Mouse (Mus musculus) urinary bladder, adult 2 months (tissue): Measurements from ENCODE around the gene Mybbp1a. TPM values are rescaled to one million over a fixed set of nuclear protein-coding genes. Genes with fewer than 3 reads are reported as not detected.
"Not testable (repeated sequence)": the region's sequence is repeated elsewhere in the genome, so short reads cannot be mapped to it uniquely, and the experiment has no call there.

Experiments
- DNase-seq: peaks from one replicate; pipeline ENCODE4 v3.0.0; 2022; ENCODE audit warnings: low spot score
- polyA plus RNA-seq: library from polyadenylated mRNA; depleted of rRNA; stranded (reverse); fragments of >200 nt; gene quantifications from 2 replicates; pipeline ENCODE4 v1.2.3, GENCODE M21; 2012

Gene Mybbp1a
- polyA plus RNA-seq, 1 experiment, result 55.1 TPM

GRCm38 (mm10) chr11:72413016-72413415 lies 28.1 kb upstream of the Mybbp1a start:
- no peak for DNase-seq

- no peak for DNase-seq
These were observed 27.5 kb upstream of the Mybbp1a start for GRCm38 (mm10) chr11:72413601-72414190.

GRCm38 (mm10) chr11:72415155-72415554 lies 26.0 kb upstream of the Mybbp1a start:
- DNase-seq, result no peak

- DNase-seq, result no peak
These were observed 24.5 kb upstream of the Mybbp1a start for GRCm38 (mm10) chr11:72416666-72417065.

GRCm38 (mm10) chr11:72417376-72417775 lies 23.8 kb upstream of the Mybbp1a start:
- no peak for DNase-seq

DNA sequence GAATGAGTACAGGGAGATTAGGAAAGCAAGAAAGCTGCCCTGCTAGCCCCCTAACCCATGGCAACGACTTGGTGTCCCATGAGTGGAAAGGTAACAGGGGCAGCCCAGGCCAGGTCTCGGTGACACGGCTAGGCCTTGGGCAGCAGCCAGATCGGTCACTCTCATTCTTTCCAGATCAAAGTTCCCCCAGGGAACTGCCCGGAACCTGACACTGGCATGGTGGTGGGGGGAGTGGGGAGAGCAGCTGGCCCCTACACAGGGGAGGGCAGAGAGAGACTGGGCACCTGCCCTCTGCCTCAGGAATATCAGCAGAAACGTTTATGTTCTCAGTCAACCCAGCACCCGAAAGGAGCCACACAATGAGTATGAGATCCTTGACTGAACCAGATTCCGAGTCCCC lies 22.9 kb upstream of the Mybbp1a start:
- no peak for DNase-seq

DNA sequence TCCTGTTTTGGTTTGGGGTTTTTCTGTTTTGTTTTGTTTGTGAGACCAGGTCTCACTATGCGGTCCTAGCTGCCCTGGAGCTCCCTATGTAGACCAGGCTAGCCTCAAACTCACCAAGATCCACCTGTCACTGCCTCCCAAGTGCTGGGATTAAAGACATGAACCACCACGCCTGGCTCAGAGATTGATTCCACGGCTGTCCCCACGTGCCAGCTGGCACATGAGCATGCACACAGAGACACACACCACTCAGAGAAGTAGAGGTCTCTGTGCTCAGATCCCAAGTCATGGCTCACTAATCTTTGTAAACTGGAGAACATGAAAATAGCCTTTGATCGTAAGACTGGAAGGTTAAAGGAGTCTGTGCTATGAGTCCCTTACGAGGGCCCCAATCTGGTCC lies 22.1 kb upstream of the Mybbp1a start:
- DNase-seq, result no peak

GRCm38 (mm10) chr11:72420460-72421122 lies 20.6 kb upstream of the Mybbp1a start:
- DNase-seq, result no peak

DNA sequence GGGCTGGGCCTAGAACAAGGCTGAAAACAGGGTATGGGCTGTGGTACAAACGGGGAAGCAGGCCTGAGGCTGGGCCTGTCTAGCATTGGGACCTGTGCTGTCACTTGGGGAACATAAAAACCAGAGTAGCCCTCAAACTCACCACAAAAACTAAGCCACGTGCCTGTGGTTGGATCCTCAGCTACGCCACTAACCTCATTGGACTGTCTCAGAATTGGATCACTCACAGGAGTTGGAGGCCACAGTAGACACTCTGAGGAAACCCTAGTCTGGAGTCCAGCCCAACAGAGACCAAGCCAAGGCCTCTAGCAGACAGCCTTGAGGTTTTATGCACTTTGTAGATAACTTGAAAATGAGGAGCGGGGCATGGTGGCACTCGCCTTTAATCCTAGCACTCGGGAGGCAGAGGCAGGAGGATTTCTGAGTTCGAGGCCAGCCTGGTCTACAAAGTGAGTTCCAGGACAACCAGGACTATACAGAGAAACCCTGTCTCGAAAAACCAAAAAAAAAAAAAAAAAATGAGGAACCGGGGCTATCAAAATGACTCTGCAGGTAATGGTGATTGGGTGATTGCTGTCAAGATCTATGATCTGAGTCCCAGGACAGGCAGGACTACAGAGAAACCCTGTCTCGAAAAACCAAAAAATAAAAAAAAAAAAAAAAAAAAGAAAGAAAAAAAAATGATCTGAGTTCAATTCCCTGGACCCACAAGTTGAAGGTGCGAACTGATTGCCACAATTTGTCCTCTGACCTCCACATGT lies 19.5 kb upstream of the Mybbp1a start:
- DNase-seq, result no peak

DNA sequence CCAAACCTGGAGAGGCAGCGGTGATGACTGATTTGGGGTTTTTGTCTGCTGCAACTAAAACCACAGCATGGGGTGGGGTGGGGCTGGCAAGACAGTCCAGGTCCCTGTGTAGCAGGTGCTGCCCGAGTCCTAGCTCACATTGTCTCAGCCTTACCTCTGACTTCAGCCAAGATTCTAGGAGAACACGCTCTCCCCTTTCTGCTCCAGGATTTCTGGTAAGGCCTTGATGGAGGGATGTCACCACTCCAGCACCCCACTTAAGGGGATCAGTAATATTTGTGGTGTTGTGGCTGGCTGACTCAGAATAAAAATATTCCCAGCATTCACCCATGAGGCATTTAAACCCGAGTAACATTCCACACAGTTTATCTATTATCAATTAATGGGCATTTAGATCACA lies 17.5 kb upstream of the Mybbp1a start:
- DNase-seq, result no peak

- DNase-seq, result no peak
These were observed 16.0 kb upstream of the Mybbp1a start for GRCm38 (mm10) chr11:72425201-72425600.

DNA sequence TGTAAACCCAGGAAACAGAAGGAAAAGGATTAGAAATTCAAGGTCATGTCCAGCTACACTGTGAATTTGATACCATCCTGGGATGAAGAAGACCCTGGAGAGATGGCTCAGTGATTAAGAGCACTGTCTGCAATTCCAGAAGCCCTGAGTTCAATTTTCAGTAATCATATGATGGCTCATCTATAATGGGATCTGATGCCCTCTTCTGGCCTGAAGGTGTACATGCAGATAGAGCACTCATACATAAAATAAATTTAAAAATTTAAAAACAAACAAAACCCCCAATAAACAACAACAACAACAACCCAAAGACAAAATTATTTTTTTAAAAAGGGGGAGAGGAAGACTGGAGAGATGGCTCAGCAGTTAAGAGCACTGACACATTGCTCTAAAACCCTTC lies 14.3 kb upstream of the Mybbp1a start:
- no peak for DNase-seq

DNA sequence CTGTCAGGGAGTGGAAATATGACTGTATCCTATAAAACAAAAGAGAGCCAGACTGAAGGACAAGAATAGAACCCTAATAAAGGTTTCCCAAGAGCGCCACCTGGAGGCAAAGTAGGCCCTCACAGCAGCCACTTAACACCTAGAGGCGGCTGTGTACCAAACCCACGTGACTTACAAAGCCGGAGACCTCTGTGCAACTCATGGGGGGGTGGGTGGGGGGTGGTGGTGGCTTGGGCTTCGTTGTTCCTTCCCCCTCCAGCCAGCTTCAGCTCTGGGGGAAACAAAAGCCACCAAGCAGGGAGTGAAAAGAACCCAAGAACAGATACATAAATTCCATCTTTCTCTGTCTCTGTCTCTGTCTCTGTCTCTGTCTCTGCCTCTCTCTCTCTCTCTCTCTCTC lies 12.5 kb upstream of the Mybbp1a start:
- DNase-seq, result peak; percentile 45

DNA sequence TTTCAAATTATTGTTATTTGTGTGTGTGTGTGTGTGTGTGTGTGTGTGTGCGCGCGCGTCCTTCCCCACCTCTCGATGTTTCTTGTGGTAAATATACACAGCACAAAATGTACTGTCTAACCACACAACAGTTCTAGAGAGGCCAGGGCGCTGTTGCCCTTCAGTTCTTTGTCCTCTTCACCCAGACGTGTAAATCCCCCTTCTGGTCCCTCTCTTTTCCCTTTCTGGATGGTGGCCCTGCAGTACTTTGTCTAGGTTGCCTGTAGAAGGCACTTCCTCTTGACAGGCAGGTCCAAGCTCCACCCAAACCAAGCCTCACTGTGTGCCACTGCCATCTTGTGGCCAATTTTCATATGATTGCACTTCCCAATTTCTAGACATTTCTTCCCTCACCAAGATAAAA lies 11.9 kb upstream of the Mybbp1a start:
- peak; percentile 38 for DNase-seq

GRCm38 (mm10) chr11:72430311-72431068 lies 10.7 kb upstream of the Mybbp1a start:
- DNase-seq, result not testable (repeated sequence)

DNA sequence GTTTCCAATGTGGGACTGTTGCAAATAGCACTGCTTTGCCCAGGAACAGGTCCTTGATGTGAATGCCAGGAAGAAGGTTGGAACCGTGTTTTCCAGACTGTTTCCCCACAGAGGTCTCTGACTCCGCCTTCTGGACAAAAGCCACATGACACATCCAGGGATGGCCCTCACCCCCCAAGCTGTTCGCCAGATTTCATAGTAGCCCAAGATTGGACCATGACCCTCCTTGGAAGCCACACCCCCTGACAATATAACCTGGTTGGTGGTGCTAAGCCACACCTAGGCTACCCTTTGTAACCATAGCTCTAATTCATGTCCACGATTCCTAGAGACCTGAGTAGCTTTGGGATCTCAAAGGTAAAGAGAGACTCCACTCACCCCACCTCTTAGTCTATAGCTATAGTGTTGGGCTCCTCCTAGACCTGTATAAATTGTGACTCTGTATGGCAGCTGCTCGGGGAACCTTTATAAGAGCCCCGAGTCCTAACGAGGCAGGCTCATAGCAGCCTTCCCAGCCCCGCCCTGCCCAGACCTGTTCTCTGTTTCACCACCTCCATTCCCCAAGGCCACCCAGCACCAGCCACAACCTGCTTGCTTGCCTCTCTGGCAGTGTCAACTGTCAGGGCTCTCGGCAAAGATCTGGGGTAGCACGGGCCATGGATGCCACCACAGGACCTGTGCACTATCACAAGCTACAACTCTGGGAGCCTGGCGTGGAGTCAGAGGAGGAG lies 6.0 kb upstream of the Mybbp1a start, which contains the start of gene Ggt6:
Ggt6 (plus strand) TSS at position 564 of the 731 bp plus-strand sequence.
- peak; percentile 26 for DNase-seq

GRCm38 (mm10) chr11:72435694-72436045 lies 5.5 kb upstream of the Mybbp1a start:
- DNase-seq, result peak; percentile 22

DNA sequence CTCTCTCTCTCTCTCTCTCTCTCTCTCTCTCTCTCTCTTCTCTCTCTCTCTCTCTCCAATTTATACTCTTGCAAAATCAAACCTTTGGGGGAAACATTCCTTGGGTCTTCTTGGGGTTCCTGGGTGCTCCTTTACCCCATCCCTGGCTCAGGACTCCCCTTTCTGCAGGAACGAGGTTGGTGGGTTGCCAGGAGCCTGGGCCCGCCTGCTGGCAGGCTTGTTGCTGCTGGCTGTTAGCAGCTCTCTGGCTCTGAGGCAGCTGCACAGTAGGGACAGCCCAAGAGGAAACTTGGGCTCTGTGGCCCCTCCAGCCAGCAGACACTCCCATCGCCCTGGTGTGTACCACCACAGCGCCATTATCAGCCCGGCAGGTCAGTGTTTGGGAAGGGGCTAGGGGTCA lies 4.9 kb upstream of the Mybbp1a start:
- peak; percentile 32 for DNase-seq

DNA sequence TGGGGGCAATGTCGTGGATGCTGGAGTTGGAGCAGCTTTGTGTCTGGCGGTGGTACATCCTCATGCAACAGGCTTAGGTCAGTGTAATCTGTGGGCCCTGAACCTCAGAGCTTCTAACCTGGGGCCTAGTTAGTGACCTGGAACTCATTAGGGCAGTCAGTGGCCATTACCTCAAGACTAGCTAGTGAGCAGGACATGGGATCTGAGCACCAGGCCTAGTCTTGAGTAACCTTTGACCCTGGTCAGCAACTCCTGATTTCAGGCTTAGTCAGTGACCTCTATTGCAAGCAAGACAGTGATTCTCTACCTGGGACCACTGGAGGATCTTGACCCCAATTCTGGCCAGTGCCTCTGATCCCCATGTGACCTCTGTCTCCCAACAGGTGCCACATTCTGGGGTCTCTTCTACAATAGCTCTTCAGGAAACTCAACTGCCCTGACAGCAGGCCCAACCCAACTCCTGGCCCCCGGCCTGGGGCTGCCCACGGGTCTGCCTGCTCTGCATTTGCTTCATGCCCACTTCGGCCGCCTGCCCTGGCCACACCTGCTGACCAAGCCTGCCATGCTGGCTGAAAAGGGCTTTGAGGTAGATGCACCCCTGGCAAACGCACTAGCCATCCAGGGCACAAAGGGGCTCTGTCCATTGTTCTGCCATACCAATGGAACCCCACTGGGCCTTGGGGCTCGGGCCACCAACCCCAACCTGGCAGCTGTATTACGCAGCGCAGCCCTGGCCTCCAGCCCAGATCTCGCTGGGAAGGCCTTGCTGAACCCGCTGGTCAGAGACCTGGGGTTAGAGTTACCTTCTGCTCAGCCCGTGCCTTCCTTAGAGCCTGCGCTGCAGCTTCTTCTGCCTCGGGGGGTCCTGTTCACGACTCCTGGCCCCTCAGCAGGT lies 4.2 kb upstream of the Mybbp1a start:
- peak; percentile 21 for DNase-seq

DNA sequence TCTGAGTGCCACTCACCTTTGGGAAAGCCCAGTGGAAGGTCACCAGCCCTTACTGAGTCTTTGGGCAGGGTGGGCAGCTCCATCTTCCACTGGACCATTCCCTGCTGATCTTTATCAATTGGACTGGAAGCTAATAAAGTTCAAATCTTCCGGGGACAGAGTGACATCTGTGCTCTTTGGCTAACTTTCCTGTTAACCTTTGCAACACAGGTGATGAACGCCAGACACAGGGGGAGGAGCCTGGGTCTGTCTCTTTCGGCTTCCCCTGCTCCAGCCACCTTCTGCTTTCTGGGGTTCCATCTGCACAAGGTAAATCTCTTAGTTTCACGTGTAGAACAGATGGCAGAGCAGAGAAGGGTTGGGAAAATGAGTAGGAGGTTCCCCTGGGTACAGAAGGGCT lies 2.7 kb upstream of the Mybbp1a start:
- DNase-seq, result no peak

- DNase-seq, result not testable (repeated sequence)
These were observed 574 bp upstream of the Mybbp1a start for GRCm38 (mm10) chr11:72440597-72440964.
